Mouse (Mus musculus): ENCODE data around the gene Gm12830. TPM values are rescaled to one million over a fixed set of nuclear protein-coding genes. Genes with fewer than 3 reads are reported as not detected.
A peak's percentile ranks its signal among the peaks of the same experiment; 100 is the strongest.

The Gm12830 gene
- polyA plus RNA-seq (2014; fragmentation: Nextera tagmentation; extraction: Ambion mirVana), result not detected in 2 replicates

DNA sequence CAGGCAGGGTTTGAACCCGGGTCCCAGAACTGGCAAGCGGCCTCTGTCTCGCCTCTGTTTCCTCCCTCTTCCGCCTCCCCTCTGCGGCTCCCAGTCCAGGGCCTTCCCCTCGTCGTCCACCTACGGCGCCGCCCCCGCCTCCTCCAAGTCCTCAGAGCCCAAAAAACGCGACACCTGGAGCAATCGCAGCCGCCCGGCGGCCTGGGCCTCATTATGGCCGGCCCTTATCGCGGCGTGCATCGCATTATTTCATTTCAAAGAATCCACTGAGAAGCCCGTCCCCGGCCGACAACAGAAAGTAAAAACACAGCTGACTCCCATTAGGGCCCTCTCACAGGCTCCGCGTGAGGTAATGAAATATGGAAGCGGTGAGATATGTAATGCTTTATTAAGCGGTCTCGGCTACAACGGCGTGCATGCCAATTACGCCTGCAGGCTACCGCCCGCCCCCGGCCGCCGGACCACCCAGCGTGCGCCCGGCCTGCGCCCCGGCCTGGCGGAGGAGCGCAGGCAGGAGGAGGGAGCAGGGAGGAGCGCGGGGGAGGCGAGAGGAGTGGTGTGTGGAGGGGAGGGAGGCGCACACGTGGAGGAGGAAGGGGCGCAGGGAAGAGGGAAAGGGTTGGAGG lies at the start of gene Gm12830:
Gene Gm12830, plus strand, starts transcription at position 156 of the 626 bp plus-strand sequence.
- DNase-seq (ENCODE audit: low spot score), result peak; percentile 81
- peak within 1 kb of the TSS; percentile 32 for H3K4me3 ChIP-seq (ENCODE audit: low read depth, low read length)
- H3K4me2 ChIP-seq (ENCODE audit: low read depth), result peak within 1 kb of the TSS; percentile 44
- H3K9ac ChIP-seq (ENCODE audit: low read length), result peak within 1 kb of the TSS; percentile 39
- WGBS, result under 1% methylated on average over 51 of the region's 51 CpGs
- no peaks in the 10 kb centered on the region for H3K4me1 ChIP-seq (ENCODE audit: control insufficient read depth, insufficient read depth, low read length)
- H3K27ac ChIP-seq (ENCODE audit: low read depth, low read length), result no peak within 1 kb of the TSS
- peak; percentile 75 for ATAC-seq (ENCODE audit: insufficient read depth, low FRiP score, low TSS enrichment)
- H3K27me3 ChIP-seq (ENCODE audit: control insufficient read depth, insufficient read depth, low read length), result peaks cover 10% of the 10 kb centered on the region
- no peaks in the 10 kb centered on the region for H3K36me3 ChIP-seq (ENCODE audit: control insufficient read depth, insufficient read depth, low read length)
- no peaks in the 10 kb centered on the region for H3K9me3 ChIP-seq (ENCODE audit: control insufficient read depth, low read length)

DNA sequence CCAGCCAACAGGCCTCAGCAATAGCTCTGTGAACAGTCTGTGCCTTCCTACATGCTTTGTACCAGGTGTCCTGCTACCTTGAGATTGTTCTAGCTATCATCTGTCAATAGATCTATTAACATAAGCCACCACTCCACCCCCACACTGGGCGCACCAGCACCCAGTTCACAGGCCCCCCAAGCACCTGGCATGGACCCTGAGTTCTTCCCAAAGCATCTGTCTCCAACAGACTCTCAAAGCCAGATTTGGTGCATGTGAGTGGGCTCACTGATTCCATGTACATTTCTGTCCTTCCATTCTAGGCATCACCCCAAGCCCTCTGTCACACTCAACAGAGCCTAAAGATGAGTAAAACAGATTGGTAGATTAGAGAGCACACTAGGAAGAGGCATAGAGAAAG lies 48.2 kb upstream of the Gm12830 start:
- Histone ChIP-seq H3K27ac (ENCODE audit: low read depth, low read length) (no peak overlapping the region), H3K4me3 (ENCODE audit: low read depth, low read length) (no peak overlapping the region), H3K4me2 (ENCODE audit: low read depth) (no peak overlapping the region), H3K4me1 (ENCODE audit: control insufficient read depth, insufficient read depth, low read length) (no peaks in the 10 kb centered on the region), H3K9ac (ENCODE audit: low read length) (no peak overlapping the region), H3K36me3 (ENCODE audit: control insufficient read depth, insufficient read depth, low read length) (no peaks in the 10 kb centered on the region), H3K9me3 (ENCODE audit: control insufficient read depth, low read length) (no peaks in the 10 kb centered on the region), H3K27me3 (ENCODE audit: control insufficient read depth, insufficient read depth, low read length) (no peaks in the 10 kb centered on the region)
- ATAC-seq (ENCODE audit: insufficient read depth, low FRiP score, low TSS enrichment) (no peak), DNase-seq (ENCODE audit: low spot score) (no peak)
- WGBS, result 95% methylated on average over 1 of the region's 1 CpGs

- DNase-seq (ENCODE audit: low spot score) (peak; percentile 8), ATAC-seq (ENCODE audit: insufficient read depth, low FRiP score, low TSS enrichment) (no peak)
- no peak overlapping the region for H3K4me2 ChIP-seq (ENCODE audit: low read depth)
- WGBS, result 58% methylated on average over 11 of the region's 11 CpGs
- no peaks in the 10 kb centered on the region for H3K27me3 ChIP-seq (ENCODE audit: control insufficient read depth, insufficient read depth, low read length)
- no peak overlapping the region for H3K4me3 ChIP-seq (ENCODE audit: low read depth, low read length)
- peaks cover 8% of the 10 kb centered on the region for H3K4me1 ChIP-seq (ENCODE audit: control insufficient read depth, insufficient read depth, low read length)
- no peaks in the 10 kb centered on the region for H3K9me3 ChIP-seq (ENCODE audit: control insufficient read depth, low read length)
- no peaks in the 10 kb centered on the region for H3K36me3 ChIP-seq (ENCODE audit: control insufficient read depth, insufficient read depth, low read length)
- H3K27ac ChIP-seq (ENCODE audit: low read depth, low read length), result no peak overlapping the region
- no peak overlapping the region for H3K9ac ChIP-seq (ENCODE audit: low read length)
Measured at GRCm38 (mm10) chr4:114777625-114778202, 43.8 kb upstream of the Gm12830 start.

GRCm38 (mm10) chr4:114778716-114779474 lies 42.6 kb upstream of the Gm12830 start:
- H3K9ac ChIP-seq (ENCODE audit: low read length), result no peak overlapping the region
- no peaks in the 10 kb centered on the region for H3K36me3 ChIP-seq (ENCODE audit: control insufficient read depth, insufficient read depth, low read length)
- no peaks in the 10 kb centered on the region for H3K27me3 ChIP-seq (ENCODE audit: control insufficient read depth, insufficient read depth, low read length)
- H3K9me3 ChIP-seq (ENCODE audit: control insufficient read depth, low read length), result no peaks in the 10 kb centered on the region
- peaks cover 8% of the 10 kb centered on the region for H3K4me1 ChIP-seq (ENCODE audit: control insufficient read depth, insufficient read depth, low read length)
- ATAC-seq (ENCODE audit: insufficient read depth, low FRiP score, low TSS enrichment) (0 out of 2 replicates have a peak, but pooled peaks have one; percentile 15), DNase-seq (ENCODE audit: low spot score) (peak; percentile 12)
- H3K4me2 ChIP-seq (ENCODE audit: low read depth), result no peak overlapping the region
- no peak overlapping the region for H3K4me3 ChIP-seq (ENCODE audit: low read depth, low read length)
- H3K27ac ChIP-seq (ENCODE audit: low read depth, low read length), result no peak overlapping the region
- 50% methylated on average over 7 of the region's 7 CpGs for whole genome bisulfite sequencing

GRCm38 (mm10) chr4:114779475-114779757 lies 42.1 kb upstream of the Gm12830 start:
- Histone ChIP-seq H3K9me3 (ENCODE audit: control insufficient read depth, low read length) (no peaks in the 10 kb centered on the region), H3K36me3 (ENCODE audit: control insufficient read depth, insufficient read depth, low read length) (no peaks in the 10 kb centered on the region), H3K4me2 (ENCODE audit: low read depth) (no peak overlapping the region), H3K4me3 (ENCODE audit: low read depth, low read length) (no peak overlapping the region), H3K27me3 (ENCODE audit: control insufficient read depth, insufficient read depth, low read length) (no peaks in the 10 kb centered on the region), H3K27ac (ENCODE audit: low read depth, low read length) (no peak overlapping the region), H3K4me1 (ENCODE audit: control insufficient read depth, insufficient read depth, low read length) (peaks cover 8% of the 10 kb centered on the region), H3K9ac (ENCODE audit: low read length) (no peak overlapping the region)
- ATAC-seq (ENCODE audit: insufficient read depth, low FRiP score, low TSS enrichment), result no peak
- 16% methylated on average over 5 of the region's 5 CpGs for WGBS
- no peak for DNase-seq (ENCODE audit: low spot score)

DNA sequence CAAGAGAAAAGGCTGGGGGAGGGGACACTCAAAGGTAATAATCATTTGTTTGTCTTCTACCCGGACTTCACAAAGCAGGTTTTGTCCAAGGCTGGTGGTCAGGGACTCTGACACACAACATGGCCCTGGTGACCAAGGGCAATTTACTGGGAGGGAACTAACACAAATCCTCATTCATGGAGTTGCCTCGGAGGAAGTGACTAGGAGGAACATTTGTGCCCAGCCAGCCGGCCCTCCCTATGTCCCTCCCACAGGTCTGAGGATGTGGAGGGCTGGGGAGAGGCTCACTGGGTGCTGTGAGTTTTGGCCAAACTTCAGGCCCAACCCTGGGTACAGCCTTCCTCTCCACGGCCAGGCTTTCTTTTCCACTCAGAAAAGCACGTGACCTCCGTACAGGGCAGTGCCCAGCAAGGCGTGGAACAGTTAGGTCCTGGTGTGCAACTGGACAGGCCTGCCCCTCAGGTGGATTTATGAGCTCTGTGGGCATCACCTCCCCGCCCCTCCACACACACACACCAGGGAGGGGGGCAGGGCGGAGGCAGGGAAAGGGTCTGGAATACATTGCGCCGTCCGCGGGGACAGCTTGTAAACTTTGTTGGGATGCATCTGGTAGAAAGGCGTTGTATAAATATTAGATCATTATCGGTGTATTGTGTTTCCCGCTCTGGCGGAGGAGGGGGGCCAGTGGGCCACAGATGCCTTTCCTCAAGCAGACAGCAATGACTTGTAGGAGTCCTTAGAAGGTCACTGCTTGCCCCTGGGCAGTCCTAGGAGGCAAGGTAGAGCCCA lies 41.6 kb upstream of the Gm12830 start:
- H3K4me2 ChIP-seq (ENCODE audit: low read depth), result no peak overlapping the region
- ATAC-seq (ENCODE audit: insufficient read depth, low FRiP score, low TSS enrichment), result peak; percentile 51
- H3K27ac ChIP-seq (ENCODE audit: low read depth, low read length), result no peak overlapping the region
- no peaks in the 10 kb centered on the region for H3K9me3 ChIP-seq (ENCODE audit: control insufficient read depth, low read length)
- peak; percentile 34 for DNase-seq (ENCODE audit: low spot score)
- H3K4me1 ChIP-seq (ENCODE audit: control insufficient read depth, insufficient read depth, low read length), result peaks cover 8% of the 10 kb centered on the region
- no peaks in the 10 kb centered on the region for H3K36me3 ChIP-seq (ENCODE audit: control insufficient read depth, insufficient read depth, low read length)
- WGBS, result 39% methylated on average over 17 of the region's 17 CpGs
- H3K9ac ChIP-seq (ENCODE audit: low read length), result no peak overlapping the region
- no peak overlapping the region for H3K4me3 ChIP-seq (ENCODE audit: low read depth, low read length)
- H3K27me3 ChIP-seq (ENCODE audit: control insufficient read depth, insufficient read depth, low read length), result no peaks in the 10 kb centered on the region

DNA sequence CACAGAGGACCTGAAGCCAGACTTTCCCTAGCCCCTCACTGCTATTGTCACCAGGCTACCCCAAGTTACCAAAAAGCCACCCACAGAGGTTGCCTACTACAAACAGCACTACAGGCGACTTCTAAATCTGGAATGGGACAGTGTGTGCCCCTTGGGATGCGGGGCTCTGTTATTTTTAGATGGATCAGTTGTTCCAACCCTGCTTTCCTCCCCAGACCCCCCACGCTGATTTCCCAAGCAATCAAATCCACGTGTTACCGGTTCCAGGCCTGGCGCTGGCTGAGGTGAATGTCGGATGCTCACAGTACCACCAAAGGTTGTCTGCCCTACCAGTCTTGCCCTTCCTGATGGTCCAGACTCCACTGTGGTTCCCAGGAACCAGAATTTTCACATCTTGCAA lies 38.7 kb upstream of the Gm12830 start:
- Histone ChIP-seq H3K4me3 (ENCODE audit: low read depth, low read length) (no peak overlapping the region), H3K9ac (ENCODE audit: low read length) (no peak overlapping the region), H3K36me3 (ENCODE audit: control insufficient read depth, insufficient read depth, low read length) (no peaks in the 10 kb centered on the region), H3K9me3 (ENCODE audit: control insufficient read depth, low read length) (no peaks in the 10 kb centered on the region), H3K27ac (ENCODE audit: low read depth, low read length) (no peak overlapping the region), H3K4me1 (ENCODE audit: control insufficient read depth, insufficient read depth, low read length) (peaks cover 8% of the 10 kb centered on the region), H3K27me3 (ENCODE audit: control insufficient read depth, insufficient read depth, low read length) (no peaks in the 10 kb centered on the region), H3K4me2 (ENCODE audit: low read depth) (no peak overlapping the region)
- ATAC-seq (ENCODE audit: insufficient read depth, low FRiP score, low TSS enrichment) (no peak), DNase-seq (ENCODE audit: low spot score) (peak; percentile 9)
- WGBS, result 53% methylated on average over 7 of the region's 7 CpGs

DNA sequence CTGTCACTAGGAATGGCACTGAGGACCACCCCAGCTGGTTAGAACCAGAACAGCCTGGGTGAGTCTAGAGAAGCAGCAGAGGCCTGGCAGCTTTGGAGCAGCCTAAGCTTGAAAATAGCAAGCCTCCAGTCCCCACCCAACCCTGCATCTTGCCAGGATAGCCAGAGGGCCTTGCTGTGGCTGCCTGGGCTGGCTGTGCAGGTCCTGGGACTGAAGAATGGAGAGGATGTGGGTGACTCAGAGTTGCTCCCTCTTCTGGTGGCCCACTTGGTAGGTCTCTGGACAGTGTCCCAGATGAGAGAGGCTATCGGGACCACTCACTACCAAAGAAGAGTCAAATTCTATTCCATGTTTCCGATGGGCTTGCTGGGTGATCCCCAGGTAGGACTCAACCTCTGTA lies 36.8 kb upstream of the Gm12830 start:
- H3K27me3 ChIP-seq (ENCODE audit: control insufficient read depth, insufficient read depth, low read length), result no peaks in the 10 kb centered on the region
- no peak overlapping the region for H3K4me2 ChIP-seq (ENCODE audit: low read depth)
- H3K4me1 ChIP-seq (ENCODE audit: control insufficient read depth, insufficient read depth, low read length), result peaks cover 4% of the 10 kb centered on the region
- peak; percentile 3 for DNase-seq (ENCODE audit: low spot score)
- no peak overlapping the region for H3K4me3 ChIP-seq (ENCODE audit: low read depth, low read length)
- H3K36me3 ChIP-seq (ENCODE audit: control insufficient read depth, insufficient read depth, low read length), result no peaks in the 10 kb centered on the region
- ATAC-seq (ENCODE audit: insufficient read depth, low FRiP score, low TSS enrichment), result no peak
- H3K9me3 ChIP-seq (ENCODE audit: control insufficient read depth, low read length), result no peaks in the 10 kb centered on the region
- no peak overlapping the region for H3K27ac ChIP-seq (ENCODE audit: low read depth, low read length)
- WGBS, result 87% methylated on average over 2 of the region's 2 CpGs
- H3K9ac ChIP-seq (ENCODE audit: low read length), result no peak overlapping the region

Measured in neural tube, embryonic 11.5 days (tissue).